Comparison of ENCODE assay signal across 19 mouse cellular contexts in the genomic region with DNA sequence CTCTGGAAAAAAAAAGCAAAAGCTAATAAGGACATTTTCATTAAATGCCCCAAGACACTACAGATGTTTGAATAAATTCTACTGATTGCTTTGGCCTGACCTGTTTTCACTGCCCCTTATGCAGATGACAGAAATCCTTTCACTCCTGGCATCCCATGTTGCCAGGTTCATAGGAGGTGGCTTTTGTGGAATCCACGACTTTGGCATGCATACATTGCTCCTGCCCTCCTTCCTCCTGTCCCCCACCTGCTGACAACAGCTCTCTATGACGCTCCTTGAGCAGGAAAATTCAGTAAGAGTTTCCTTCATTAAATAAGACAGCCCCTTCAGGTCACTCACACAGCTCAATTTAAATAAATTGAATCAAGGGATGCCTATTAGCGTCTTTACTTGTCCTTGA.
DNase-seq lines count a peak whose midpoint lies in the region; ATAC-seq and TF ChIP-seq lines count a peak whose summit lies in the region.
"Had no signal": no experiment of that assay in that cellular context is flagged by ENCODE, and none has a peak within 500 bp of the region (broad histone marks: within the 10 kb centered on the region; RNA-seq: fewer than 3 reads in every experiment).

No protein-coding gene starts in this region.

- H3K36me3 ChIP-seq in kidney, adult 2 months (ENCODE audit: control insufficient read depth, insufficient read depth, low read length) = no peaks in the 10 kb centered on the region
- H3K36me3 ChIP-seq in kidney, embryonic 16.5 days (ENCODE audit: insufficient read depth, low read length) = no peaks in the 10 kb centered on the region
- H3K36me3 ChIP-seq: embryonic facial prominence, embryonic 10.5 days; embryonic facial prominence, embryonic 12.5 days; forebrain, embryonic 15.5 days had no signal

- ATAC-seq in kidney, embryonic 16.5 days (ENCODE audit: low FRiP score, low TSS enrichment) = no peak
- ATAC-seq: activated CD4-positive, CD25-positive, alpha-beta regulatory T cell, adult 4 months; forebrain, embryonic 13.5 days; forebrain, embryonic 15.5 days; forebrain, postnatal 0 days had no signal

- no peak overlapping the region for H3K4me3 ChIP-seq in kidney, adult 2 months (ENCODE audit: insufficient read depth, low read depth, low read length)
- no peak overlapping the region for H3K4me3 ChIP-seq in kidney, embryonic 16.5 days (ENCODE audit: low read length)
- H3K4me3 ChIP-seq: embryonic facial prominence, embryonic 10.5 days; embryonic facial prominence, embryonic 12.5 days; forebrain, embryonic 13.5 days; forebrain, embryonic 15.5 days had no signal

- H3K9ac ChIP-seq in kidney, embryonic 16.5 days (replicated peaks; ENCODE audit: low read length) = no peak overlapping the region
- H3K9ac ChIP-seq: embryonic facial prominence, embryonic 12.5 days; forebrain, embryonic 13.5 days; forebrain, embryonic 15.5 days; forebrain, postnatal 0 days had no signal

- WGBS in kidney, adult 2 months = 47% methylated on average over 3 of the region's 3 CpGs
- WGBS in kidney, embryonic 16.5 days = 64% methylated on average over 3 of the region's 3 CpGs

- no peak for TF ChIP-seq CTCF in kidney, adult 2 months (conservative IDR thresholded peaks at IDR 0.05; ENCODE audit: insufficient read depth, insufficient read length, low read depth, low read length)

- H3K27ac ChIP-seq in kidney, adult 2 months (ENCODE audit: insufficient read depth, low read depth, low read length) = no peak overlapping the region
- H3K27ac ChIP-seq in kidney, embryonic 16.5 days (ENCODE audit: low read length) = no peak overlapping the region
- H3K27ac ChIP-seq: embryonic facial prominence, embryonic 10.5 days; embryonic facial prominence, embryonic 12.5 days; forebrain, embryonic 13.5 days; forebrain, embryonic 15.5 days had no signal

- no peak for TF ChIP-seq POLR2A in kidney, adult 2 months (IDR thresholded peaks at IDR 0.05; ENCODE audit: low read depth, low read length)

- no peaks in the 10 kb centered on the region for H3K9me3 ChIP-seq in kidney, embryonic 16.5 days (ENCODE audit: low read length)
- H3K9me3 ChIP-seq: embryonic facial prominence, embryonic 10.5 days; embryonic facial prominence, embryonic 12.5 days; forebrain, embryonic 13.5 days; forebrain, embryonic 15.5 days had no signal

- DNase-seq in cerebellum, postnatal 14 days = peak; percentile 16 to 52
- no peak for DNase-seq in cerebellum, adult 8-10 months
- DNase-seq in retina, postnatal 1 day = peak; percentile 2
- no peak for DNase-seq in retina, embryonic 14.5 days (ENCODE audit: low spot score)
- peak; percentile 12 for DNase-seq in brain, adult 2 months (ENCODE audit: low read depth, low spot score)
- DNase-seq in kidney, adult 2 months = no peak
- DNase-seq: adrenal gland, adult 8-10 months; adrenal gland, postnatal 14 days; adrenal gland, postnatal 36 days; cerebellum, adult 11-12 months; cerebellum, adult 9-11 months; cerebellum, postnatal 36 days; forebrain, postnatal 0 days had no signal

- H3K4me1 ChIP-seq in kidney, adult 2 months (ENCODE audit: control insufficient read depth, insufficient read depth, low read length) = no peaks in the 10 kb centered on the region
- H3K4me1 ChIP-seq in kidney, embryonic 16.5 days (ENCODE audit: insufficient read depth, low read length) = no peaks in the 10 kb centered on the region
- H3K4me1 ChIP-seq: embryonic facial prominence, embryonic 10.5 days; embryonic facial prominence, embryonic 12.5 days; forebrain, embryonic 15.5 days had no signal

- no peak overlapping the region for H3K4me2 ChIP-seq in kidney, embryonic 16.5 days (replicated peaks; ENCODE audit: low read depth, low read length)
- H3K4me2 ChIP-seq: embryonic facial prominence, embryonic 12.5 days; forebrain, embryonic 13.5 days; forebrain, embryonic 15.5 days had no signal

- no peaks in the 10 kb centered on the region; the same call in 1 of the 2 replicates for H3K27me3 ChIP-seq in kidney, adult 2 months (replicated peaks; ENCODE audit: control insufficient read depth, insufficient read depth, low read length)
- H3K27me3 ChIP-seq in kidney, embryonic 16.5 days (ENCODE audit: insufficient read depth, low read length) = no peaks in the 10 kb centered on the region
- H3K27me3 ChIP-seq: embryonic facial prominence, embryonic 12.5 days; forebrain, embryonic 13.5 days; forebrain, embryonic 15.5 days had no signal

Comparison
In these comparisons a context has a peak if more than half of its experiments do, and no peak if none do; other contexts are left out.
1. DNase-seq: peak in cerebellum, postnatal 14 days (2 of 2), retina, postnatal 1 day (single experiment) and brain, adult 2 months (single experiment); none in cerebellum, adult 8-10 months (single experiment), retina, embryonic 14.5 days (single experiment) and kidney, adult 2 months (single experiment).